In genomic region chr2:79461861-79462260, GRCm38 (mm10) we compare ENCODE assay signal across 19 mouse cellular contexts. TPM values are rescaled to one million over a fixed set of nuclear protein-coding genes. Genes with fewer than 3 reads are reported as not detected.
"Had no signal": no experiment of that assay in that cellular context is flagged by ENCODE, and none has a peak within 500 bp of the region (broad histone marks: within the 10 kb centered on the region; RNA-seq: fewer than 3 reads in every experiment).

No protein-coding gene starts in this region.

- H3K4me3 ChIP-seq: layer of hippocampus, adult 2 months; limb, embryonic 10.5 days; liver, embryonic 15.5 days; midbrain, embryonic 10.5 days; midbrain, embryonic 15.5 days; neural tube, embryonic 13.5 days had no signal

- H3K4me2 ChIP-seq: liver, embryonic 11.5 days; liver, embryonic 15.5 days; midbrain, embryonic 15.5 days; neural tube, embryonic 13.5 days had no signal

- DNase-seq: kidney, adult 9 months; kidney, postnatal 10 days; kidney, postnatal 4 days; lung, adult 2 months; lung, postnatal 4 days; retina, postnatal 1 day; right cerebral cortex, postnatal 4 days; spleen, adult 18-20 months; thymus, adult 2 months; thymus, postnatal 36 days had no signal

- H3K4me1 ChIP-seq: liver, embryonic 15.5 days had no signal

- H3K9me3 ChIP-seq: limb, embryonic 10.5 days; liver, embryonic 15.5 days; midbrain, embryonic 10.5 days; midbrain, embryonic 15.5 days; neural tube, embryonic 13.5 days had no signal

- H3K36me3 ChIP-seq: limb, embryonic 10.5 days; liver, embryonic 15.5 days; midbrain, embryonic 10.5 days; midbrain, embryonic 15.5 days; neural tube, embryonic 13.5 days had no signal

- ATAC-seq: lung, postnatal 0 days; midbrain, embryonic 15.5 days had no signal

- H3K27ac ChIP-seq: layer of hippocampus, adult 2 months; limb, embryonic 10.5 days; liver, embryonic 15.5 days; midbrain, embryonic 10.5 days; midbrain, embryonic 15.5 days; neural tube, embryonic 13.5 days had no signal

- H3K9ac ChIP-seq: liver, embryonic 15.5 days; midbrain, embryonic 15.5 days; neural tube, embryonic 13.5 days had no signal

RNA-seq across cellular contexts. Expression of gene Neurod1, which starts 5.3 kb away (rescaled TPM):
- polyA plus RNA-seq: limb, embryonic 10.5 days; liver, embryonic 15.5 days; lung, adult 2 months; lung, postnatal 0 days; testis, adult 2 months; thymus, adult 2 months had no signal
